Mouse (Mus musculus): ENCODE measurements around the gene Entpd2.

Entpd2 gene

DNA sequence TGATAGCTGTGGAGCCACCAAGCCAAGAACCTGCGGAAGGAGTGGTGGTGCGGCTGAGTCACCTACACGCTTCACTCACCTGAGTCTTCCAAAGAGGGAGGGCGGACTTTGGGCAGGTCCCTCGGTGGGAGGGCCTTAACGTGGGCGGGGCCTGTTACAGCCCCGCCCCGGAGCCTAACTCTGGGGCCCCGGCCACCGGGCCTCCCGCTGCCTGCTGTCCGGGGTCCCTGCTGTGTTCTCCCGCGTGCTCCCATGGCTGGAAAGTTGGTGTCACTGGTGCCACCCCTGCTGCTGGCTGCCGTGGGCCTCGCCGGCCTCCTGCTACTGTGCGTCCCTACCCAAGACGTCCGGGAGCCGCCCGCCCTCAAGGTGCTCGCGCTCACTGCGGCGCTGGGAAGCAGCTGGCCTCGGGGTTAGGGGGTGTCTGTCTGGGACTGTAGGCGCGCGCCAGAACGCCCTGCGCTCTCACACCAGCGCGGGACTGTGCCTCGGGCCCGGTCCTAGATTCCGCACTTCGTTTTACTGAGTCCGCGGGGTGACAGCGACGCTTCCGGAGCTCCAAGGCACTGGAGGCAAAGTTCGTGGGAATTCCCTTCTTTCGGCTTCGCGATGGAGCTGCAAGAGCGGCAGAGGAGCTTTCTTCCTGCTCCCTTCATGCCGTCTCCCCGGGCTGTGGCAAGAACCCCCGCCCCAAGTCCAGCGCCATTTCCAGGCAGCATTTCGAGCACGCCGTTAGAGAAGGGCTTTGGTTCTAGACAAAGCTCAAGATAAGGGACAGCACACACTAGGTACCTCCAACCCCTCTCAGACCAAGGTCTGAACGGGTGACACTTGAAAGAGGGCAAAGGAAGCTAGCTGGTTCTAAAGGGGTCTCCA lies at the start of gene Entpd2:
TSS of gene Entpd2 (plus strand) at position 154 of the 876 bp plus-strand sequence.
- no peak for DNase-seq (ENCODE audit: low spot score in 2 of 2)

DNA sequence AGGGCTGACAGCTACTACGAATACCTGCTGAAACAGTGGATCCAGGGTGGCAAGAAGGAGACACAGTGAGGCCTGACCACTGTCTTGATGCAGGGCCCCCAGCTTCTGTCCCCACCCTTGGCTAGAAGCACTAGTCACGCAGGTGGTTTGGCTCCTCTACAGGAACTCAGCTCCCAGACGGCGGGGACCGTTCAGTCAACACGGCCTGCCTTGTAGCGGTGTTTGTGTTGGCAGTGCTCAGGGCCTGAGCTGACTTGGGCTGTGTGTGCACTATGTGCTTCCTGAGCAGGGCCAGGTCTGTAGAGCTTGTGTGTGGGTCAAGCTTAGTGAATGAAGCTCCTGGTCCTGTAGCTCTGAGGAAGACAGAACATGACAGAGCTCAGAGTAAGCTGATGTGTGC lies 47.5 kb upstream of the Entpd2 start:
- no peak for DNase-seq (ENCODE audit: low spot score in 2 of 2)

DNA sequence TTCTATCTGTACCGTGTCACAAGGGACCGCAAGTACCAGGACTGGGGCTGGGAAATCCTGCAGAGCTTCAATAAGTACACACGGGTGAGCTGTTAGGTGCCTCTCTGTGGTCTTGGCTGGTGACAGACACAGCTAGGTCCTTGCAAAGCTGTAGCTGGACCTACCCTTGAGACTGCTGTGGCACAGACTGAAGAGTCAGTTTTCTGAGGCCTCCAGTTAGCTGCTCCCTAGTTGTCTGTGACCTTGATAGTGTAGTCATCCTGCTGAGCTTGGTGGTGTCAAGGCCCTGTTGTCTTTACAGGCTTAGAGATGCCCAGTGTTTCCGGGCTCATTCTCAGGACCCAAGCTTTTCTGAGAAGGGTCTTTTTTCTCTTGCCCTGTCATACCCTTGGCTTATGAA lies 46.2 kb upstream of the Entpd2 start:
- DNase-seq (ENCODE audit: low spot score in 2 of 2) = no peak

DNA sequence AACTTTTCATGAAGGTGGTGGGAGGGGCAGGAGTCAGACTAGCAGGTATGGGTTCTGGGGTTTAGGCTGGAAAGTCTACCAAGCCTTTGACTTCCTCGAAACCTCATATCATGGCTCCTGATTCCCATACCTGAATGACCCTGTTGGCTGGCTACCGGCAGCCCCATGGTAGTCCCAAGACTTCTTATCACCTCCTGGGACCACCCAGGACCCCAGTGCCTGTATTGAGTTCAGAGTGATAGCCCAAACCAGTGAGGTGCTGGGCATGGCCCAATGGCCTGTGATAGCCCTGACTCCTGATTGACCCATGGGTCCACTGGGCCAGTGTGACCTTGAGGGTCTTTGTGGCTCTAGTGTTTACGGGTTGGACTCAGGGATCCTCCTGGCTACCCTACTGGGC lies 45.0 kb upstream of the Entpd2 start:
- DNase-seq (ENCODE audit: low spot score in 2 of 2) = no peak

DNA sequence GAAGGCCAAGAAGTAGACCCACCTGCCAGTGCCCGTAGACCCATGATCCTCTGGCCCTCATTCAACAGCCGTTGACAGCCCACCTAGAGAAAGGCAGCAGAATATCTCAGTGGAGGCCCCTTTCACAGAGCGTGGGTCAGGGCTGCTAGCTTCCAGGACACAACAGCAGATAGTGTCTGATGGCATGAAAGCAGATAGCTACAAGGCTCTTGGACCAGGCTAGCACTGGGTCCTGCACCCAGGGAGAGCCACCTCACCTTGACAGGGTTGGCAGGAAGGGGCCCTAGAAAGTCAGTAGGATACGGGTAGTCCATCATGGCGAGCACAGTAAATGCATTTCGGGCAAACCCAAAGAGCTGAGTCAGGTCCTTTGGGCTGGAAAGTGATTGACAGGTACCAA lies 41.5 kb upstream of the Entpd2 start:
- DNase-seq (ENCODE audit: low spot score in 2 of 2) = no peak

DNA sequence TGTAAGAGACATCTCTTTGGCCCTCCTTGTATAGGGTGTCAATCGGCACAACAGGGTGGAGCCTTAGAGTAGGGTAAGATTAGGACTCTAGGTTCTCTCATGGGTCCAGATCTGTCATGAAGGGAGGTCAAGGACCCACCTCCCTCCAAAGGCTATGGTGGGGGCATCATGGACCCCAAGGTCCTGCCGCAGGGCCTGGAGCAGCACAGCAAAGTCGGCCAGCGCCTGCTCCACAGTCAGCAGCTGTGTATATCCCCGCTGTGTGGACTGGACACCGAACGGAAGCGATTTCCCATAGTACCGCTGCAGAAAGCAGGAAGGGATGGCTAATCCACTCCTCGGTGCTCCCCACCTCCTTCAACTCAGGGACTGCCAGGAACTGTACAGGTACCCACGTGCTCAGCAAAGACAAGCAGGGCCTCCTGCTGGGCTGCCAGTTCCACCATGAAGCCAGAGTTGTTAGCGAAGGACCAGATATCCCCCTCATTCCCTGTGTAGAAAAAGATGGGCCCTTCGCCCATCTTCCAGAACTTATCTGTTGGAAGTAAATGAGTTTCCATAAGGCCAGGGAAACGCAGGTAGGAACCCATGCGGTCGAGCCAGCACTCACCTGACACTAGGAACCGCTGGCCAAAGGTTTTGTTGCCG lies 40.1 kb upstream of the Entpd2 start:
- no peak for DNase-seq (ENCODE audit: low spot score in 2 of 2)

DNA sequence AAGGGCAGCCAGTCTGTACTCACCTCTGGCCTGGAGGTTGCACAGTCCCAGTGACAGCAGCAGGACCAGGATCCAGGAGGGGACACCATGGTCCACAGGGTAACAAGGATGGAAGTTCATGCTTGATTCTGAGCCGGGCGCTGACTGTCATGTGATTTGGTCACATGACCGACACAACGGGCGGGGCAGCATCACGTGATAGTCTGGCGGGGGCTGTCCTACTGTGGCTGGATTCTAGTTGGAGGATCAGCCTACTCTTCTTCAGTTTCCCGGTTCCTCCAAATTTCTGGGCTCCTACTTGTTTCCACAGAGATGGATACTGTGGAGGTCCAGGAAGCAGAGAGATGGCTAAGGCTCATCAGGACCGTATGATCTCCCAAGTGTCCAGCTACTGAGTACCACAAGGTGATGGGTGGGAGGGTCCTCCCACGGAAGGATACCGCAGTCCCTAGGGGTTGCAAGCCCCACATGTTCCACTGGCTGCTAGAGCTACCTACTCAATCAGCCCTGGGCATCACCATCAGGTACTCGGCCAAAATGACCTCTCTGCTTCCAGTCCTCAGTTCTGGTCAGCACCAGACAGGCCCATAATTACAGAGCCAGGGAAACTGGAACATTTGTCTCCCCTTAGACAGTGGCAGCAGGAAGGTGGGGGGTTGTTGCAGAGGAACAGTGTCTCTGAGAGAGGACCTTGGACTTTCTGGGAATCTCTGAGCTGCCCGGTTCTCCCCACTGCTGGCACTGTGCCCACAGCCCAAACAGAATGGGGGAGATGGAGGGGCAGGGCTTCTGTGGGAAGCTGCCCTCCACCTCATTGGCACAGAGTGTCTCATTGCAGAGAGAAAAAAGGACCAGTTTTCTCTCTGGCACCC lies 39.2 kb upstream of the Entpd2 start, which contains the start of gene Dpp7:
TSS of gene Dpp7 (minus strand) at position 152 of the 872 bp plus-strand sequence.
- DNase-seq (ENCODE audit: low spot score in 2 of 2) = peak; percentile 67 to 86

DNA sequence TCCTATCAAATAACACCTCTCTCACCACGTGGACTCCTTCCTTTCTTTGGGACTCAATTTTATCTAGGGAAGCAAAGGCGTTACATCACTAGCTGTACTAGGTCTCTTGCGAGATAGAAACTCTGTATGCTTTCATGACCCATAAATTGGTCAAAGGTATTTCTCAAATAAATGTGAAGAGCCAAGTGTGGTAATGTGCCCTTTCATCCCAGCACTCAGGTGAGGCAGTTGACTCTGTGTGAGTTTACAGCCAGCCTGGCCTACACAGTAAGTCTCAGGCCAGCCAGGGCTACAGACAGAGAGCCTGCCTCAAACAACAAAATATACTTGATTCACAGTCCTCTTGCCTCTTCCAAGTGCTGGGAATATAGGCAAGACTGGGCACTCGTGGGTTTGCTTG lies 35.8 kb upstream of the Entpd2 start:
- no peak for DNase-seq (ENCODE audit: low spot score in 2 of 2)

DNA sequence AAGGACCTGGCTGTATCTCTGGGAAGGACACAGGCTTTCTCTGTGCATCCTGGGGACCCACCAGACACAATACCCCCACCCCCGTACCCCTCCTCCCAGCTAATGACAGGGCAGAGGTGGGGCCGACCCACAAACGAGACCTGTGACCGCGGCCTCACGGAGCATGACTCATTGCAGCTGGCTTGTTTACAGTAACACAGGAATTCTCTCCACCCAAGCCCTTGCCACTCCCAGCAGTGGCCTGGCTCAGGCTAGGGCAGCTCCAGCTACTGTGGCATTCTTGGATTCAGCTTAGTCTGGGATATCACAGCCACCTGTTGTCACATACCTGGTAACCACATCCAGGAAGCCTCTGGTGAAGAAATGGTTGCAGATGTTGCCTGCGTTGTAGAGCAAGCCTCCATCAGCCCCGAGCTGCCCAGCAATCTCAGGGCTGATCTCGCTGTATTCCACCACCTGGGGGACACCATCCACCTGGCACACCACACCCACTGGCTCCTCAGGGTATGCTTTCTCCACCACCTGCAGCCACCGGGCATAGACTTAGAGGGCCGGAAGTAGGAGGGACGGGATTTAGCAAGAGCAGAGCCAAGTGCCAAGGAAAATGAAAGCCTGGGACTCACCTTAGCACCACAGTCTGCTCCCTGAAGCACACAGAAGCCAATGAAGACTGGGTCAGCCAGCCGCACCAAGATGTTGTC lies 32.0 kb upstream of the Entpd2 start:
- no peak for DNase-seq (ENCODE audit: low spot score in 2 of 2)

DNA sequence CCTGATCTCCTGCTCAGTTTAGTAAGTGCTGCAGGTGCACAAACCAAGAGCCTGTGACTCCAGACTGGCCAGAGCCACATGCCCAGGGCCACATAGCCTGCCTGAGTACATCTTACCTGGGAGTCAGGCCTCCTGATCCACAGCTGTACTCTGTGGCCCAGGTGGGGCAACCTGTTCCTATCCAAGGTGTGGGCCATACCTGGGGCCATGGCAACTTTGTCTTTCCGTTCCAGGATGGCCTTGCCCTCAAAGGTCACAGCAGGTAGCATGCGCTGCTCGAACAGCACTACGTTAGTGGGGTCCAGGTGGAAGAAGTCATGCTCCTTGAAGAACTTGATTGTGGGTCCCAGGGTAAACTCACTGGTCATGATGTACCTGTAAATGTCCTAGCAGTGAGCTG lies 31.4 kb upstream of the Entpd2 start:
- DNase-seq (ENCODE audit: low spot score in 2 of 2) = no peak

DNA sequence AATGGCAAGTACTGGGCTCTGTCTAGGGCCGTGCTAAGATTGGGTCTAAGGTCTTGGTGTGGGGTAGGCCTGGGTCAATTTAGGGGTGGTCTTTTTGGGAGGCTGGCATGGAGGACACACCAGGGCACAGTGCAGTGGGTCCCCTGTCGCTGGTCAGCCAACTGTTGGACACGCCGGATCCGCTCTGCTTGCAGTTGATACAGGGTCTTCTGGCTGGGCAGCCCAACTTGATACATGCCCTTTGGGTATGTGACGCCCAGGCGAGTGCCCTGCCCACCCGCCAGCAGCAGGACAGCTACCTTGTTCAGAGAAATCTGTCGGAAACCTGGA lies 30.9 kb upstream of the Entpd2 start:
- no peak for DNase-seq (ENCODE audit: low spot score in 2 of 2)

DNA sequence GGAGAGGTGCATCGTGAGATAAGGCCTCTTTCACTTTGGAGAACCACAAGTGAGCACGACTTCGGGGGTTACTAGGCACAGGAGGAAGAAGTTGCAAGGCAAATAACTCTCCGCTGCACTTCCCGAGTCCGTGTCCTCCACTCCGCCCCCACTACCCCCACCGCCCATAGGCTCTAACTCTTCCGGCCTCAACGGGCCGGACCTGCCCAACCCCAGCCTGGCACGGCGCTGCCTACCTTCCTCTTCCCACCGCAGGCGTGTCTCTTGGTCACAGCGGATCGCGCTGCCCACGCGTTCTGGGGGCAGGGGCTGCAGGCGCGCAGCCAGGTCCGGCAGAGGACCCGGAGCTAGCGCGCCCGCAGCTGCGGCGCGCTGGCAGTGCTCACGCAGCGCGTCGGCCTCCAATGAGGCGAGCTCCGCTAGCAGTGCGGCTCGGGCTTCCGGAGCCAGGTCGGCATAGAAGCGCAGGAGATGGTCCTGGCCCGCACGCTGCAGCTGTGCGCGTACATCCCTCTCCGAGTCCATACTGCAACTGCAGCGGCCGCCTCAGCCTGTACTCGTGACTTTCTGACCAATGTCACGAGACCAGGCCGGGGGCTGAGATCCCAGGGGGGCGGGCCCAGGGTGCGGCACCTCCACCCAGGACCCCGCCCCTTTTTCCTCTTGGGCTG lies 30.4 kb upstream of the Entpd2 start, which contains the start of gene Uap1l1:
TSS of gene Uap1l1 (minus strand) at position 592 of the 671 bp plus-strand sequence.
- DNase-seq (ENCODE audit: low spot score in 2 of 2) = peak in 1 of 2 experiments; percentile 62

DNA sequence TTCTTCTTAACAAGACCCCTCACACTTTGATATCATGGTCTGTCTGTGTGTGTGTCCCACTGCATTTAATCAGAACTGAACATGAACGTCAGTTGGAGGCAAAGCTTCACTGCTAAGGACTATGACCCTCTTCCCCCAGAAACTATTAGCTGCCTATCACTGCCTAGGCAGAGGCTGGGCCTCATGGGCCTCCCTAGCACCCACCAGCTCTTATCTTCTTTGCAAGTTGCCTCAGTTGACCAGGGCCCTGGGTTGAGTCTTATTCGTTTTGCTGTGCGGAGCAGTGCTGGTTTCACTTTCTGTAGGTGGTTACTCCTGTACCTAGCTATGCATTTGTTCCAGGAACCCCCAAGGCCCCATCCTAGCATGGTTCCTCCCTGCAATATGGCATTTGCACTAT lies 25.7 kb upstream of the Entpd2 start:
- no peak for DNase-seq (ENCODE audit: low spot score in 2 of 2)

DNA sequence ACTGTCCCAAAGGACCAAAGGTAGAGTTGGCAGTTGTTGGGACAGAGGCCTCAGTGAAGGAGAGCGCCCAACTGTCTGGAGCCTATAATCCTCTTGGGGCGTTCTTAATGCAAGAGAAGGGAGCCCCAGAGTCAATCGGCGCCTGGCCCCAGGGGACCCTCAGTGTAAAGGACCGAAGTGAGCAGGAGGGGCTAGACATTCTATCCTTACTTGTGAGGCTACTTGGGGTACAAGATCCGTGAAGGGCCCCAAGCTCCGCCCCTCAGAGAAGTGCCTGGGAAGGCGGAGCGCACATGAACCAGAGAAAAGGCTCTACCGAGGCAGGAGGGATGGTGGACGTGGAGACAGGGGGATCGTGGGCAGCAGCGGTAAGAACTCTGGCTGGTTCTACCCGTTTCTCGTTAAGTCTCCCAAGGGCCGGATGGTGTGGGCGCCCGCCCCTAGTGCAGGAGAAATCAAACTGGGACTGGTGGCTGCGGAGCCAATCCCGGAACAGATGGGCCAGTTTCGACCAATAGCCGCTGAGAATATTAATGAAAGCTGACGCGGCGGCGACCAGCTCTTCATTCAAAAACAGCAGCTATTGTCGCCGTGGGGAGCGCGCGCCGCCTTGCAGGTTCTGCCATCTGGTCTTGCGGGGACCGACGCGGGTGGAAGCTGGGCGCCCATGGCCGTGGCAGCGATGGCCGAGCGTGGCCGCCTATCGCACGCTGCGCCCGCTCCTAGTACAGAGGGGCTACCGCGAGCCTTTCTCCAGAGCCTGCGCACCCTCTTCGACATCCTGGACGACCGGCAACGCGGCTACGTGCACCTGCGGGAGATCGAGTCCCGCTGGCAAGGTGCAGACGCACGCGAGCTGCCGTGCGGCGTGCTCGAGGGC lies 23.7 kb upstream of the Entpd2 start, which contains the start of gene Sapcd2:
TSS of gene Sapcd2 (plus strand) at position 558 of the 880 bp plus-strand sequence.
- peak; percentile 59 to 91 for DNase-seq (ENCODE audit: low spot score in 2 of 2)

DNA sequence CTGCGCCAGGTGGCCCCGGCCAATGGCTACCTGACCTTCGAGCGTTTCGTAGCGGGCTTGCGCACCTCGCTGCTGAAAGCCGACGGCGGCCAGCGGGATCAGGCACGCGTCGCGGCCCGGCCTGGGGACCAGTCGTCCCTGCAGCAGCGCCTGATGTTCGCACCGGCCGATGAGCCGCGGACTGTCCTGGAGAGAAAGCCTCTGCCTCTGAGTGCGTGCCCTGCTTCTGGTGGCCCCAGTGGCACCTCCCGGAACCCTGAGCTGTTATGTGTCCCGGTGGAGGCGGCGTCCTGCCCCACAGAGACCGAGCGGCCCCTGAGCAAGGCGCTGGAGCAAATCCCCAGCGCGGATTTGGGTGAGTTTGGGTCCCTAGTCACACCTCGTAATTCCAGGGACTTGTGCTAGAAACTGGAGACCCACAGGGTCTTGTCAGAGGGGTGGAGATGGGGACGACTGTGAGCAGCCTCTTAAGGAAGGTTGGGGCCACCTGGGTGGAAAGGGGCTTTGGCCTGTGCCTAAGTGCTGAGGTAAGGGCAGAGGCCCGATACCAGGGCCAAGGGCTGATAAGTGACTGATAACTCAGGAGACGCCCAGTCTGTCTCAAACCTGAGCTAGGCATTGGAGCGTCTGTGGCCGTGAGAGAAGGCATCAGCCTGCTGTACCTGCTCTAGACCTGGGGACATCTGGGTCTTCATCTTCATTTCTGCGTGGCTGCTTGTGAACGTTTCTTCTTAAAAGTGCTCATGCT lies 22.9 kb upstream of the Entpd2 start:
- DNase-seq (ENCODE audit: low spot score in 2 of 2) = no peak

DNA sequence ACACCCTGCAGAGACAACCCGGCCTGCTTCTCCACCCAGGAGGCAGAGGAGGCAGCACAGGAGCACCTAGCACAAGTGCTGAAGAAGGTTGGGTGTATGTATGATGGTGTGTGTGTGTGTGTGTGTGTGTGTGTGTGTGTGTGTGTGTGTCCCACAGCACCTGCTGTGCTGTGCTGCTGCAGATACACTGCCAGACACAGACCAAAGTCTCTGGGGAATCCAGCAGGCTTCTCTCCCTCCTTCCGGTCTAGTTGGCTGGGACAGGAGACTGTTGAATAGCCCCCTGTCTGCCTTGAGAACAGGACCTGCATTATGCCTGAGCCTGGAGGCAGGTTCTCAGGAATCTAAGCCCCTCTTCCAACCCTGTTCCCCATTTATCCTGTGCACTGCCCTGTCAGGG lies 22.2 kb upstream of the Entpd2 start:
- DNase-seq (ENCODE audit: low spot score in 2 of 2) = no peak

DNA sequence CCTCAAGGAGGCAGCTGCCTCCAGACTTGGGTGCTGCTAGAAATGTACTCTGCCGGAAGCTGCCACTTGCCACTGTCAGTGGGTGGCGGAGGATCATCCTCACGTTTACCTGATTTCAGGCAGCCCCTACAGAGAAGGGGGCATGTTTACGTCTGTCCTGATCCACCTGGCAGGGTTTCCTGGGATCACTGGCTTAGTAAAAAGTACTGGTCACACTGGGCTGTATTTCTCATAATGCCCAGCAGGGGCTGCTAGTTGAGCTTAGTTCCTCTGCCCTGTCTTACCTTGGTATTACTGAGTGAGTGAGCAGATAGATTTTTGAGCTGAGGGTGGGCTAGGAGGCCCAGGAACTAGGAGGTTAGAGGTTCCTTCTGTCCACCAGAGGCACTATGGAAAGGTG lies 19.1 kb upstream of the Entpd2 start:
- DNase-seq (ENCODE audit: low spot score in 2 of 2) = peak in 1 of 2 experiments; percentile 69

DNA sequence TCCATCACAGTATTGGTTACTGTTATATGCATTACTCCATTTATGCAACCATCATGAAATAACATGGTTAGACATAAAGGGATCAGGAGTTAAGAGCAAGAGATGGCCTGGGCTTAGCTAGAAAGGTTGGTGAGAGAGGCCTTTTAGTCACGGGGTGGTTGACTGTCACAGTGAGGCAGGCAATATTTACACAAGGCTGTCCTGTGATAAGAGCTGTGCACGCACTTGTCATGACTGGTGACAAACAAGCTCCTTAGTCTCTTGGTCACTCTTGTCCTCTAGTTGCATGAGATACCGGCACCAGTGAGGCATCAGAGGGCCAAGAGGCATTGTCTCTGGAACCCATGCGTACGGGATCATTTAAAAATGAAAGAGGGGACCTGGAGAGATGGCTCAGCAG lies 11.2 kb upstream of the Entpd2 start:
- no peak for DNase-seq (ENCODE audit: low spot score in 2 of 2)

DNA sequence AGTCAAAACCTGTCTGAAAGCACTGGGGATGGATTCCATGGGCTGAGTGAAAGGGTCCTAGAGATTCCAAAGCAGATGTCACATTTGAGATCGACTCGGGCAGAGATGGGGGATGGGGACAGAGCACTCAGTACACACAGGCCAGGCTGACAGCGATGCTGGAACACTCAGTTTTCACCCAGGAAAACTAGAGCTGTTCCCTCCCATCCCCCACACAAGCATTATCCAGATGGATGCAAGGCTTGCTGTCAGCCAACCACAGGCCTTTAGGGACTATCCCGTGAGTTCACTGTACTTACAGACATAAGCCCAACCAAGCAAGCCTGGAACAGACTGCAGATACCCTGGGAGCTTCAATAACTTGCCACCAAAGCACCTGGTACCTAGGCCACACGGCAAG lies 4.4 kb upstream of the Entpd2 start:
- no peak for DNase-seq (ENCODE audit: low spot score in 2 of 2)

Data from left cerebral cortex, adult 9 months (tissue).